Mouse (Mus musculus) midbrain, postnatal 0 days (tissue): ENCODE measurements around the gene Nova2. TPM values are rescaled to one million over a fixed set of nuclear protein-coding genes. Genes with fewer than 3 reads are reported as not detected.
A peak's percentile ranks its signal among the peaks of the same experiment; 100 is the strongest.

Source experiments
- ATAC-seq: fragments of 200-750 bp; cut with Nextera tagmentation; 2 replicates; pipeline ENCODE4 v1.8.0; 2017; ENCODE audit warnings: moderate number of reproducible peaks, mild to moderate bottlenecking, moderate TSS enrichment, moderate library complexity; ENCODE audit not compliant: low FRiP score
- DNase-seq: peaks from one replicate; pipeline ENCODE4 v3.0.0-alpha.2; 2015; ENCODE audit warnings: low spot score
- H3K27ac ChIP-seq: fragments of 300-500 bp; sonication (generic); 2 replicates; pipeline ENCODE4 v1.5.1; 2014; ENCODE audit warnings: low read depth, mild to moderate bottlenecking, low read length, mixed read lengths
- H3K27me3 ChIP-seq: fragments of 300-500 bp; sonication (generic); 2 replicates; pipeline ENCODE4 v1.6.1; 2014; ENCODE audit warnings: low read length, control low read depth, mixed read lengths; ENCODE audit not compliant: insufficient read depth
- H3K36me3 ChIP-seq: fragments of 300-500 bp; sonication (generic); 2 replicates; pipeline ENCODE4 v1.6.1; 2014; ENCODE audit warnings: low read length, control low read depth, mixed read lengths; ENCODE audit not compliant: insufficient read depth
- H3K4me1 ChIP-seq: fragments of 300-500 bp; sonication (generic); 2 replicates; pipeline ENCODE4 v1.6.1; 2014; ENCODE audit warnings: mild to moderate bottlenecking, control low read depth, antibody characterized with exemption, low read length, mixed read lengths; ENCODE audit not compliant: insufficient read depth
- H3K4me2 ChIP-seq: fragments of 300-500 bp; sonication (generic); 2 replicates; pipeline ENCODE4 v1.6.1; 2014; ENCODE audit warnings: low read depth, mild to moderate bottlenecking, low read length, mixed read lengths; ENCODE audit not compliant: poor library complexity, severe bottlenecking
- H3K4me3 ChIP-seq: fragments of 300-500 bp; sonication (generic); 2 replicates; pipeline ENCODE4 v1.5.1; 2014; ENCODE audit warnings: low read depth, mild to moderate bottlenecking, low read length, moderate library complexity
- H3K9ac ChIP-seq: fragments of 300-500 bp; sonication (generic); replicated peaks from 2 replicates; pipeline ENCODE4 v1.6.1; 2014; ENCODE audit warnings: mild to moderate bottlenecking, low read length, moderate library complexity, mixed read lengths; ENCODE audit not compliant: poor library complexity, severe bottlenecking
- H3K9me3 ChIP-seq: fragments of 300-500 bp; sonication (generic); 2 replicates; pipeline ENCODE4 v1.6.1; 2016; ENCODE audit warnings: low read length, control low read depth
- CTCF ChIP-seq: IDR thresholded peaks from 2 replicates; pipeline ENCODE4 v1.5.1; 2016; ENCODE audit warnings: antibody characterized with exemption, mild to moderate bottlenecking
- WGBS: fragments of 180-500 bp; shearing (Covaris S2); extraction: QIAGEN DNeasy Blood & Tissue Kit; methylation state at CpG from one replicate; pipeline ENCODE4 v1.1.7; 2014; 5-methylcytosine and 5-hydroxymethylcytosine counted together
- polyA plus RNA-seq: library from polyadenylated mRNA; unstranded; fragments of >200 nt; fragmentation: Nextera tagmentation; extraction: Ambion mirVana; gene quantifications from 2 replicates; pipeline ENCODE4 v1.2.1, GENCODE M21; 2015
- total RNA-seq: library from RNA; depleted of rRNA; stranded (reverse); fragments of >200 nt; gene quantifications from 2 replicates; pipeline ENCODE4 v1.2.3, GENCODE M21; 2014; rRNA removed

Nova2 gene
- total RNA-seq (20.9 and 26.5 TPM in 2 replicates), polyA plus RNA-seq (8.7 and 10.1 TPM in 2 replicates)

GRCm38 (mm10) chr7:18925162-18925938, at the start of gene Nova2:
Gene Nova2 (plus strand): TSS chr7:18925888.
- Histone ChIP-seq H3K9ac (peak within 1 kb of the TSS; percentile 99), H3K9me3 (no peaks in the 10 kb centered on the region), H3K27me3 (no peaks in the 10 kb centered on the region), H3K36me3 (no peaks in the 10 kb centered on the region), H3K4me1 (peaks cover 27% of the 10 kb centered on the region), H3K27ac (peak within 1 kb of the TSS; percentile 96), H3K4me3 (peak within 1 kb of the TSS; percentile 92), H3K4me2 (peak within 1 kb of the TSS; percentile 77)
- 0% methylated on average over 27 of the region's 45 CpGs for WGBS
- ATAC-seq: peak; percentile 89
- TF ChIP-seq CTCF: peak; percentile 56
- DNase-seq: peak; percentile 99

GRCm38 (mm10) chr7:18878691-18879090, 47.0 kb upstream of the Nova2 start:
- Histone ChIP-seq H3K4me1 (no peaks in the 10 kb centered on the region), H3K27me3 (no peaks in the 10 kb centered on the region), H3K27ac (no peak overlapping the region), H3K9ac (no peak overlapping the region), H3K4me3 (no peak overlapping the region), H3K4me2 (no peak overlapping the region), H3K36me3 (no peaks in the 10 kb centered on the region), H3K9me3 (no peaks in the 10 kb centered on the region)
- 81% methylated on average over 7 of the region's 7 CpGs for WGBS
- DNase-seq (no peak), ATAC-seq (no peak)
- TF ChIP-seq CTCF: no peak

GRCm38 (mm10) chr7:18883991-18884744, 41.5 kb upstream of the Nova2 start:
- ATAC-seq: no peak
- no peak overlapping the region for H3K9ac ChIP-seq
- 65% methylated on average over 9 of the region's 9 CpGs for WGBS
- H3K9me3 ChIP-seq: no peaks in the 10 kb centered on the region
- H3K4me1 ChIP-seq: no peaks in the 10 kb centered on the region
- no peaks in the 10 kb centered on the region for H3K36me3 ChIP-seq
- no peak for TF ChIP-seq CTCF
- no peak overlapping the region for H3K4me3 ChIP-seq
- no peak overlapping the region for H3K4me2 ChIP-seq
- no peaks in the 10 kb centered on the region for H3K27me3 ChIP-seq
- H3K27ac ChIP-seq: no peak overlapping the region
- DNase-seq: no peak

- H3K9me3 ChIP-seq: no peaks in the 10 kb centered on the region
- 0 out of 2 replicates have a peak overlapping the region, but pooled peaks have one; percentile 13 for H3K9ac ChIP-seq
- DNase-seq: no peak
- no peak for TF ChIP-seq CTCF
- H3K4me1 ChIP-seq: no peaks in the 10 kb centered on the region
- 0 out of 2 replicates have a peak overlapping the region, but pooled peaks have one; percentile 4 for H3K4me2 ChIP-seq
- H3K27ac ChIP-seq: no peak overlapping the region
- H3K4me3 ChIP-seq: no peak overlapping the region
- 69% methylated on average over 13 of the region's 13 CpGs for WGBS
- no peaks in the 10 kb centered on the region for H3K27me3 ChIP-seq
- no peaks in the 10 kb centered on the region for H3K36me3 ChIP-seq
- no peak for ATAC-seq
Observed at GRCm38 (mm10) chr7:18884745-18885422, 40.8 kb upstream of the Nova2 start.

- H3K27me3 ChIP-seq: no peaks in the 10 kb centered on the region
- 94% methylated on average over 1 of the region's 1 CpGs for WGBS
- TF ChIP-seq CTCF: no peak
- no peak for ATAC-seq
- no peak overlapping the region for H3K9ac ChIP-seq
- H3K36me3 ChIP-seq: no peaks in the 10 kb centered on the region
- H3K27ac ChIP-seq: no peak overlapping the region
- H3K4me3 ChIP-seq: no peak overlapping the region
- no peaks in the 10 kb centered on the region for H3K9me3 ChIP-seq
- H3K4me2 ChIP-seq: no peak overlapping the region
- DNase-seq: no peak
- no peaks in the 10 kb centered on the region for H3K4me1 ChIP-seq
Observed at GRCm38 (mm10) chr7:18886963-18887362, 38.7 kb upstream of the Nova2 start.
